Mouse (Mus musculus) liver, embryonic 11.5 days (tissue): Measurements from ENCODE around the gene Ccne1. TPM values are rescaled to one million over a fixed set of nuclear protein-coding genes. Genes with fewer than 3 reads are reported as not detected.

Experiments used
- ATAC-seq: fragments of 200-750 bp; cut with Nextera tagmentation; replicated peaks from 2 replicates; pipeline ENCODE4 v1.8.0; 2017; ENCODE audit warnings: moderate number of reproducible peaks, mild to moderate bottlenecking, moderate TSS enrichment, moderate library complexity; ENCODE audit not compliant: low FRiP score
- DNase-seq: peaks from one replicate; pipeline ENCODE4 v3.0.0-alpha.2; 2017; ENCODE audit warnings: low spot score
- H3K27ac ChIP-seq: fragments of 300-500 bp; sonication (generic); 2 replicates; pipeline ENCODE4 v1.5.1; 2014; ENCODE audit warnings: mild to moderate bottlenecking, low read depth, low read length, control low read depth
- H3K27me3 ChIP-seq: fragments of 300-500 bp; sonication (generic); replicated peaks from 2 replicates; pipeline ENCODE4 v1.6.1; 2014; ENCODE audit warnings: low read length, mixed read lengths; ENCODE audit not compliant: control insufficient read depth, insufficient read depth
- H3K36me3 ChIP-seq: fragments of 300-500 bp; sonication (generic); 2 replicates; pipeline ENCODE4 v1.6.1; 2014; ENCODE audit warnings: mild to moderate bottlenecking, low read length, moderate library complexity, mixed read lengths; ENCODE audit not compliant: control insufficient read depth, insufficient read depth
- H3K4me1 ChIP-seq: fragments of 300-500 bp; sonication (generic); replicated peaks from 2 replicates; pipeline ENCODE4 v1.6.1; 2014; ENCODE audit warnings: low read length, mixed read lengths; ENCODE audit not compliant: control insufficient read depth, insufficient read depth
- H3K4me2 ChIP-seq: fragments of 300-500 bp; sonication (generic); 2 replicates; pipeline ENCODE4 v1.6.1; 2014; ENCODE audit warnings: mild to moderate bottlenecking, control low read depth, moderate library complexity
- H3K4me3 ChIP-seq: fragments of 300-500 bp; sonication (generic); 2 replicates; pipeline ENCODE4 v1.5.1; 2014; ENCODE audit warnings: low read depth, low read length, control low read depth
- H3K9ac ChIP-seq: fragments of 300-500 bp; sonication (generic); 2 replicates; pipeline ENCODE4 v1.6.1; 2014; ENCODE audit warnings: low read depth, low read length, control low read depth
- H3K9me3 ChIP-seq: fragments of 300-500 bp; sonication (generic); 2 replicates; pipeline ENCODE4 v1.6.1; 2016; ENCODE audit warnings: low read length, inconsistent platforms, mixed read lengths; ENCODE audit not compliant: control insufficient read depth
- WGBS: fragments of 180-500 bp; shearing (Covaris S2); extraction: QIAGEN DNeasy Blood & Tissue Kit; methylation state at CpG from one replicate; pipeline ENCODE4 v1.1.7; 2014; 5-methylcytosine and 5-hydroxymethylcytosine counted together
- polyA plus RNA-seq: library from polyadenylated mRNA; unstranded; fragments of >200 nt; fragmentation: Nextera tagmentation; extraction: Ambion mirVana; gene quantifications from 2 replicates; pipeline ENCODE4 v1.2.1, GENCODE M21; 2014

Ccne1 gene
- polyA plus RNA-seq, 1 experiment from 2014 or later, result 191 TPM

DNA sequence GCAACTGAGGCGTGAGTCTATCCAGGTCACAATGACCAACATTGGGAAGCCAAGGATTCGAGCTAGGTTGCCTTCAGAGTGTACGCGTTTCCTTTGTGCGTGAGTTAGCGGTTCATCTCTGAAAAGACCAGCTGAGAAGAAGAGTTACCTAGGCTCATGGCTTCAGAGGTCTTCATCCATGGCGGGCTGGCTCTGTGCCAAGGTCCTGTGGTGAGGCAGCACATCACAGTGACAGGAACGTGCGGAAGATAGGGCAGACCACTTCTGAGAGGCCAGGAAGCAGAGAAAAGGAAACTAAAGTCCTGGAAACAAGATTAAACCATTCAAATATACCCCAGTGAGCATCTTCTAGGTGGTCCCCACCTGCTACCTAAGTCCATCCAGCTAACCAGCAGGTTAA lies 53.1 kb downstream of the Ccne1 start:
- H3K9ac ChIP-seq, result no peak overlapping the region
- 84% methylated on average over 9 of the region's 9 CpGs for WGBS
- no peak overlapping the region for H3K4me3 ChIP-seq
- DNase-seq (no peak), ATAC-seq (no peak)
- H3K4me1 ChIP-seq, result no peaks in the 10 kb centered on the region
- no peaks in the 10 kb centered on the region for H3K9me3 ChIP-seq
- H3K27me3 ChIP-seq, result no peaks in the 10 kb centered on the region
- H3K4me2 ChIP-seq, result no peak overlapping the region
- no peaks in the 10 kb centered on the region for H3K36me3 ChIP-seq
- no peak overlapping the region for H3K27ac ChIP-seq

Other genes starting within 250 kb of the Ccne1 start
- 42.2 and 45.9 TPM in 2 replicates for gene Uri1, start 84.0 kb downstream of the Ccne1 start, polyA plus RNA-seq
- gene 1600014C10Rik, start 75.7 kb upstream of the Ccne1 start, polyA plus RNA-seq, result 11.9 and 12.4 TPM in 2 replicates
- 0.67 and 1.2 TPM in 2 replicates for gene Plekhf1, start 120.5 kb upstream of the Ccne1 start, polyA plus RNA-seq
- gene Pop4, start 163.9 kb upstream of the Ccne1 start, polyA plus RNA-seq, result 43.6 and 50.6 TPM in 2 replicates